ENCODE assay signal across 14 mouse cellular contexts in the genomic region with DNA sequence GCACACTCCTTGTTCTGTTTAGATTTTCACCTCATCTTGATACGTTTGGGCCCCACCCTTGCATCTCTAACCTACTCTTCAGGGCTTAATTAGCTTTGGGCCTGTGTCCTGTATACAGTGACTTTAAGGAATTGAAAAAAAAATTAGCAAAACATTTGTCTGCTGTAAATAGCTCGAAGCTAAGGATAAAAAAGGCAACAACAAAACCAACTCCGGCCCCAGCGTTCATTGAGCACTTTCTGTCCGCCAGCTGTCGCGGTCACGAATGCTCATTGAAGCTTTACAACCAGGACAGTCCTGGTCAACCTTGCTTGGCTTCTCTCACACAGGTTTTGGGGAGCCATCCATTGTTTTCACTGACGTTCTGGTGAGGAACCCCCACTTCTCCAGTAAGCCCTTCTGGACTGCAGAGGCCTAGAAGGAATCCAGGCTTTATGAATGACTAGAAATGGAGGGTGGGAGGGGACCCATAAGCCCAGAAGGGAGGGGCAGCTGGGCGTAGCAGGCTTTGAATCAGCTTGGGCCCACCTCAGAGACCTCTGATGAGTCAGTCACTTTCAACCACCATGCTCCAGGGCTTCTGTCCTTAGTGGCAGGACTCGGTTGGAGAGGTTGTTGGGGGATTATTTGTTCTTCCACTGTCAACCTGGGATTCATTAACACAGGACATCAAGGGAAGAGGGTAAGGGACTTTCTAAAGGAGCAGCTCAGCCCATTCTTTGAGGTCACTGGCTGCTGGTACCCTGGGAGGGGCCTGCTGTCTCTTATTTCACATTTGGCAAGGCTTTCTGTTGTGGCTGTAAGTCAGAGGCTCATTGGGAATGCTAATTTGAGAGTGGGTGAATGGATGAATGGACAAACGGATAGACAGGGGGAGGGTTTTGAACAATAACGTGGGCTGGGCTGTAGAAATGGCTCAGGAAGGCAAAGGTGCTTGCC. TPM values are rescaled to one million over a fixed set of nuclear protein-coding genes. Genes with fewer than 3 reads are reported as not detected.
DNase-seq lines count a peak whose midpoint lies in the region; ATAC-seq and TF ChIP-seq lines count a peak whose summit lies in the region.
"Had no signal": no experiment of that assay in that cellular context is flagged by ENCODE, and none has a peak within 500 bp of the region (broad histone marks: within the 10 kb centered on the region; RNA-seq: fewer than 3 reads in every experiment).

No protein-coding gene starts in this region.

- no peak overlapping the region for H3ac ChIP-seq in myocyte (ENCODE audit: control insufficient read depth, insufficient read length)

- DNase-seq in NIH3T3 (ENCODE audit: low read depth), result peak; percentile 39
- DNase-seq in kidney, adult 9 months, result no peak
- DNase-seq in adrenal gland, postnatal 25 days, result no peak
- DNase-seq: cerebellum, postnatal 36 days; gastrocnemius, postnatal 10 days; heart, postnatal 4 days; kidney, postnatal 10 days; spleen, adult 18-20 months; thymus, adult 2 months had no signal

- no peak overlapping the region for H3K4me2 ChIP-seq in embryonic facial prominence, embryonic 15.5 days (replicated peaks)
- H3K4me2 ChIP-seq in myocyte (ENCODE audit: low read depth), result peak overlapping the region; percentile 60
- H3K4me2 ChIP-seq: lung, embryonic 15.5 days had no signal

- peak overlapping the region; percentile 87 for H3K4me3 ChIP-seq in megakaryocyte, embryonic 14.5 days (replicated peaks)
- no peak overlapping the region for H3K4me3 ChIP-seq in embryonic facial prominence, embryonic 15.5 days (replicated peaks)
- H3K4me3 ChIP-seq in myocyte, result no peak overlapping the region
- H3K4me3 ChIP-seq: lung, embryonic 15.5 days had no signal

- H3K9ac ChIP-seq in embryonic facial prominence, embryonic 15.5 days, result no peak overlapping the region
- H3K9ac ChIP-seq: lung, embryonic 15.5 days had no signal

- H3K27ac ChIP-seq in embryonic facial prominence, embryonic 15.5 days (replicated peaks), result peak overlapping the region; percentile 39
- H3K27ac ChIP-seq: lung, embryonic 15.5 days had no signal

- no peaks in the 10 kb centered on the region for H3K27me3 ChIP-seq in megakaryocyte, embryonic 14.5 days (replicated peaks)
- H3K27me3 ChIP-seq in embryonic facial prominence, embryonic 15.5 days, result no peaks in the 10 kb centered on the region
- no peaks in the 10 kb centered on the region for H3K27me3 ChIP-seq in myocyte (ENCODE audit: control insufficient read depth, insufficient read depth, insufficient read length)
- H3K27me3 ChIP-seq: lung, embryonic 15.5 days had no signal

- H3K79me2 ChIP-seq in myocyte (ENCODE audit: control insufficient read depth, insufficient read depth), result peaks cover 25% of the 10 kb centered on the region

- peaks cover 100% of the 10 kb centered on the region for H3K36me3 ChIP-seq in megakaryocyte, embryonic 14.5 days (replicated peaks; ENCODE audit: low read length)
- H3K36me3 ChIP-seq in embryonic facial prominence, embryonic 15.5 days, result no peaks in the 10 kb centered on the region
- no peaks in the 10 kb centered on the region for H3K36me3 ChIP-seq in myocyte (ENCODE audit: control insufficient read depth, insufficient read depth)
- H3K36me3 ChIP-seq: lung, embryonic 15.5 days had no signal

- WGBS in embryonic facial prominence, embryonic 15.5 days, result 43% methylated on average over 13 of the region's 13 CpGs

- no peak for ATAC-seq in megakaryocyte, adult 5-6 weeks (ENCODE audit: poor library complexity, severe bottlenecking)
- ATAC-seq in embryonic facial prominence, embryonic 15.5 days (ENCODE audit: insufficient number of reproducible peaks, low FRiP score, low TSS enrichment, low read depth), result peak; percentile 24; the same call in 1 of the 2 replicates

- no peak for TF ChIP-seq POLR2A in myocyte (IDR thresholded peaks at IDR 0.05; ENCODE audit: insufficient read length, low read depth)

- H3K9me3 ChIP-seq in megakaryocyte, embryonic 14.5 days, result no peaks in the 10 kb centered on the region
- H3K9me3 ChIP-seq in embryonic facial prominence, embryonic 15.5 days (replicated peaks), result no peaks in the 10 kb centered on the region
- H3K9me3 ChIP-seq: lung, embryonic 15.5 days had no signal

- peaks cover 100% of the 10 kb centered on the region for H3K4me1 ChIP-seq in megakaryocyte, embryonic 14.5 days
- H3K4me1 ChIP-seq in embryonic facial prominence, embryonic 15.5 days, result peaks cover 25% of the 10 kb centered on the region
- H3K4me1 ChIP-seq: lung, embryonic 15.5 days had no signal

TF ChIP-seq in myocyte, 11 proteins besides CTCF, POLR2A, EP300 and RAD21:
- 0 out of 2 replicates have a peak, but pooled peaks have one; percentile 10 for TF ChIP-seq CEBPB (IDR thresholded peaks at IDR 0.05; ENCODE audit: insufficient read depth, poor library complexity, severe bottlenecking)
- peak in 2 of 3 experiments; percentile 23 to 61 for TF ChIP-seq MYOG (IDR thresholded peaks at IDR 0.05; ENCODE audit: control insufficient read depth in 1 of 3, insufficient read depth in 1 of 3, insufficient read length in 2 of 3, low read depth in 2 of 3)
- no peak for TF ChIP-seq SRF (IDR thresholded peaks at IDR 0.05; ENCODE audit: control insufficient read depth, insufficient read length, low read depth)

RNA-seq across cellular contexts. Expression of a gene that starts 11.6 kb away (rescaled TPM):
- polyA plus RNA-seq in megakaryocyte, embryonic 14.5 days (2012; ENCODE audit: insufficient read depth, low replicate concordance), result 123 and 181 TPM in 2 replicates
- total RNA-seq in megakaryocyte, adult 5-6 weeks (2015), result 7.1 and 8.6 TPM in 2 replicates
- 20.6 and 23.8 TPM in 2 replicates for total RNA-seq in megakaryocyte, adult 5-6 weeks (2017)
- 5.2 TPM in 2 replicates for polyA plus RNA-seq in embryonic facial prominence, embryonic 15.5 days (2015; fragmentation: Nextera tagmentation; extraction: Ambion mirVana)
- polyA plus RNA-seq in myocyte (2012; fragmentation: generic; extraction: Trizol), result 25.0 TPM
- total RNA-seq in adrenal gland, postnatal 25 days (2021), result 5.4 and 6.1 TPM in 2 replicates
